Mouse (Mus musculus) liver, postnatal 0 days (tissue): Measurements from ENCODE around the gene Gm37240. TPM values are rescaled to one million over a fixed set of nuclear protein-coding genes. Genes with fewer than 3 reads are reported as not detected.
A peak's percentile ranks its signal among the peaks of the same experiment; 100 is the strongest.

Source experiments
- ATAC-seq: fragments of 200-750 bp; cut with Nextera tagmentation; 2 replicates; pipeline ENCODE4 v1.8.0; 2017; ENCODE audit warnings: mild to moderate bottlenecking, moderate library complexity
- DNase-seq: peaks from one replicate; pipeline ENCODE4 v3.0.0-alpha.2; 2016
- H3K27ac ChIP-seq: fragments of 300-500 bp; sonication (generic); 2 replicates; pipeline ENCODE4 v1.5.1; 2014; ENCODE audit warnings: antibody characterized with exemption, moderate library complexity, mild to moderate bottlenecking, low read depth
- H3K27me3 ChIP-seq: fragments of 300-500 bp; sonication (generic); 2 replicates; pipeline ENCODE4 v1.6.1; 2014; ENCODE audit warnings: low read length, control low read depth, mixed read lengths; ENCODE audit not compliant: insufficient read depth
- H3K36me3 ChIP-seq: fragments of 300-500 bp; sonication (generic); replicated peaks from 2 replicates; pipeline ENCODE4 v1.6.1; 2014; ENCODE audit warnings: mild to moderate bottlenecking, control low read depth, low read length, moderate library complexity, mixed read lengths; ENCODE audit not compliant: insufficient read depth
- H3K4me1 ChIP-seq: fragments of 300-500 bp; sonication (generic); 2 replicates; pipeline ENCODE4 v1.6.1; 2014; ENCODE audit warnings: antibody characterized with exemption, mild to moderate bottlenecking, control low read depth; ENCODE audit not compliant: insufficient read depth
- H3K4me2 ChIP-seq: fragments of 300-500 bp; sonication (generic); 2 replicates; pipeline ENCODE4 v1.6.1; 2014; ENCODE audit warnings: low read depth, mild to moderate bottlenecking, low read length, moderate library complexity, mixed read lengths
- H3K4me3 ChIP-seq: fragments of 300-500 bp; sonication (generic); 2 replicates; pipeline ENCODE4 v1.5.1; 2014; ENCODE audit warnings: low read depth, low read length
- H3K9ac ChIP-seq: fragments of 300-500 bp; sonication (generic); replicated peaks from 2 replicates; pipeline ENCODE4 v1.6.1; 2014; ENCODE audit warnings: mild to moderate bottlenecking, moderate library complexity
- H3K9me3 ChIP-seq: fragments of 300-500 bp; sonication (generic); 2 replicates; pipeline ENCODE4 v1.6.1; 2016; ENCODE audit warnings: mild to moderate bottlenecking, control low read depth, low read length, mixed read lengths
- CTCF ChIP-seq: sonication (generic); IDR thresholded peaks from 2 replicates; pipeline ENCODE4 v1.5.1; 2016; ENCODE audit warnings: antibody characterized with exemption, low read depth
- EP300 ChIP-seq: IDR thresholded peaks from 2 replicates; pipeline ENCODE4 v1.6.1; 2016; ENCODE audit warnings: antibody characterized with exemption, low read depth, mild to moderate bottlenecking
- WGBS: fragments of 180-500 bp; shearing (Covaris S2); extraction: QIAGEN DNeasy Blood & Tissue Kit; methylation state at CpG from one replicate; pipeline ENCODE4 v1.1.7; 2014; ENCODE audit not compliant: insufficient replicate concordance; 5-methylcytosine and 5-hydroxymethylcytosine counted together
- polyA plus RNA-seq: library from polyadenylated mRNA; unstranded; fragments of >200 nt; fragmentation: Nextera tagmentation; extraction: Ambion mirVana; gene quantifications from 2 replicates; pipeline ENCODE4 v1.2.1, GENCODE M21; 2015

Gene Gm37240
- polyA plus RNA-seq, 1 experiment from 2014 or later = 0.72 TPM

GRCm38 (mm10) chr3:85301336-85301735 is 586.0 kb downstream of the Gm37240 start:
- Histone ChIP-seq H3K36me3 (no peaks in the 10 kb centered on the region), H3K4me1 (no peaks in the 10 kb centered on the region), H3K4me2 (no peak overlapping the region), H3K27me3 (no peaks in the 10 kb centered on the region), H3K27ac (no peak overlapping the region), H3K4me3 (no peak overlapping the region), H3K9me3 (no peaks in the 10 kb centered on the region), H3K9ac (no peak overlapping the region)
- DNase-seq (no peak), ATAC-seq (no peak)
- no peak for TF ChIP-seq EP300
- no peak for TF ChIP-seq CTCF
- WGBS = 84% methylated on average over 2 of the region's 2 CpGs

- no peak overlapping the region for H3K4me3 ChIP-seq
- no peaks in the 10 kb centered on the region for H3K4me1 ChIP-seq
- H3K27ac ChIP-seq = no peak overlapping the region
- no peaks in the 10 kb centered on the region for H3K36me3 ChIP-seq
- TF ChIP-seq CTCF (no peak), EP300 (no peak)
- H3K27me3 ChIP-seq = no peaks in the 10 kb centered on the region
- no peaks in the 10 kb centered on the region for H3K9me3 ChIP-seq
- no peak for ATAC-seq
- DNase-seq = no peak
- H3K4me2 ChIP-seq = no peak overlapping the region
- H3K9ac ChIP-seq = no peak overlapping the region
- WGBS = 80% methylated on average over 18 of the region's 18 CpGs
Observed at GRCm38 (mm10) chr3:85299649-85300550, 587.4 kb downstream of the Gm37240 start.

GRCm38 (mm10) chr3:85295229-85295628 is 592.1 kb downstream of the Gm37240 start:
- no peaks in the 10 kb centered on the region for H3K27me3 ChIP-seq
- H3K27ac ChIP-seq = no peak overlapping the region
- DNase-seq (no peak), ATAC-seq (no peak)
- no peak overlapping the region for H3K9ac ChIP-seq
- 75% methylated on average over 9 of the region's 9 CpGs for WGBS
- H3K9me3 ChIP-seq = no peaks in the 10 kb centered on the region
- TF ChIP-seq CTCF = no peak
- no peak for TF ChIP-seq EP300
- H3K4me2 ChIP-seq = no peak overlapping the region
- no peaks in the 10 kb centered on the region for H3K36me3 ChIP-seq
- no peaks in the 10 kb centered on the region for H3K4me1 ChIP-seq
- no peak overlapping the region for H3K4me3 ChIP-seq

DNA sequence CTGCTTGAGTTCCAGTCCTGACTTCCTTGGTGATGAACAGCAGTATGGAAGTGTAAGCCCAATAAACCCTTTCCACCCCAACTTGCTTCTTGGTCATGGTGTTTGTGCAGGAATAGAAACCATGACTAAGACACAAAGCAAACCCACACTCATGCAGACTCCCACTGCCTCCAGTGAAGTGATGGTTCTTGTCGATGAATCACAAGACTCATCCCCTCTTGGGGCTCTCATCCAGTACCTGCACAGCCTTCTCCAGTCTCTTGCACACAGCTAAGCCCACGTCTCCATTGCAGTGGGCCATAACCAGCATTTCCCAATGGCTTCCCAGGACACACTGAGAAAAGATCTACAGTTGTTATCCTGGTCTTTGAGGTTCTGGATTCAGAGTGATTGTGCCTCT is 599.7 kb downstream of the Gm37240 start:
- Histone ChIP-seq H3K4me1 (no peaks in the 10 kb centered on the region), H3K4me2 (no peak overlapping the region), H3K9ac (no peak overlapping the region), H3K36me3 (no peaks in the 10 kb centered on the region), H3K27me3 (no peaks in the 10 kb centered on the region), H3K27ac (no peak overlapping the region), H3K9me3 (no peaks in the 10 kb centered on the region), H3K4me3 (no peak overlapping the region)
- ATAC-seq (no peak), DNase-seq (no peak)
- TF ChIP-seq CTCF = no peak
- TF ChIP-seq EP300 = no peak
- WGBS = 61% methylated on average over 2 of the region's 2 CpGs

DNA sequence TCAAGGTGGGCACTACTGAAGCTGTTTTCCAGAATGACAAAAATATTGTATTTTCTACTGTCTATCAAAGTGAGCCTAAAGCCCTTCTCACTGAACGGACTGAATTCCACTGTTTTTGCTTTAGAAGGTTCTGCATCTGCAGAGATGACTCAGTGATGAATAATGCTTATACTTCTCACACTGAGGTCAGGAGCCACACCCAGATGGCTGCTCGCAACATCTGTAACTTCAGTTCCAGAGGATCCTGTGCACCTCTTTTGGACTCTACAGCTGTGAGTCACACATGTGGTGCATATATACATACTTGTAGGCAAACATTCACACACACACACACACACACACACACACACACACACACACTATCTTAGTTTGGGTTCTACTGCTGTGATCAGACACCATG is 602.8 kb downstream of the Gm37240 start:
- Histone ChIP-seq H3K36me3 (no peaks in the 10 kb centered on the region), H3K4me3 (no peak overlapping the region), H3K4me1 (no peaks in the 10 kb centered on the region), H3K9me3 (no peaks in the 10 kb centered on the region), H3K4me2 (no peak overlapping the region), H3K9ac (no peak overlapping the region), H3K27ac (no peak overlapping the region), H3K27me3 (no peaks in the 10 kb centered on the region)
- 70% methylated on average over 2 of the region's 2 CpGs for WGBS
- no peak for DNase-seq
- no peak for ATAC-seq
- TF ChIP-seq EP300 = no peak
- TF ChIP-seq CTCF = no peak

DNA sequence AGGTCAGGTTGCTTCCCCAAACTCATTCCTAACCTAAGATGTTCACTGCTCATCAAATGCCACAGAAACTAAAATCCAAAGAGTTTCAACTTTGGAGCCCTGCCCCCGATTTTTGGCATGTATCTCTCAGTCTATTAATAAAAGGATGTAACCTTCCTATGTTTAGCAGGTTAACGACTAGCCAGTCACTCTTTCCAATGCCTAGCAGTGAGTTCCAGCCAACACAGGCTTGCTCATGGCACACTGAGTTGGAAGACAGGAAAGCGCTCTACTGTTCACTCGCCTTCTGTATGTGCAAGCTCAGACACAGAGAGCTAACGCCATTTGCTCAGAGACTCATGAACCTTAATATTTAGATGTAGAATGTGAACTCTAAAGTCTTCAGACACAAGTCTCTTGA is 604.5 kb downstream of the Gm37240 start:
- Histone ChIP-seq H3K36me3 (no peaks in the 10 kb centered on the region), H3K9ac (no peak overlapping the region), H3K4me3 (no peak overlapping the region), H3K9me3 (no peaks in the 10 kb centered on the region), H3K27me3 (no peaks in the 10 kb centered on the region), H3K4me1 (no peaks in the 10 kb centered on the region), H3K27ac (no peak overlapping the region), H3K4me2 (no peak overlapping the region)
- ATAC-seq = no peak
- DNase-seq = peak; percentile 7
- TF ChIP-seq EP300 = no peak
- TF ChIP-seq CTCF = no peak
- WGBS = 76% methylated on average over 5 of the region's 5 CpGs
